Mouse (Mus musculus) layer of hippocampus, postnatal 14 days (tissue): ENCODE measurements around the gene Mmp10. TPM values are rescaled to one million over a fixed set of nuclear protein-coding genes. Genes with fewer than 3 reads are reported as not detected.

Experiments used
- total RNA-seq, 2 experiments: library from RNA; stranded (reverse); gene quantifications; 2 replicates each; pipeline ENCODE4 v1.2.3; 2021

The Mmp10 gene
- total RNA-seq, 2 experiments from 2014 or later: not detected

Other genes with a start within 250 kb of the Mmp10 start
- gene Mmp13, start 229.8 kb upstream of the Mmp10 start, total RNA-seq: not detected
- gene Mmp12, start 158.0 kb upstream of the Mmp10 start, total RNA-seq: not detected
- not detected for gene Mmp1b, start 114.3 kb upstream of the Mmp10 start, total RNA-seq
- not detected for gene Mmp3, start 56.5 kb upstream of the Mmp10 start, total RNA-seq
- gene Mmp8, start 56.1 kb downstream of the Mmp10 start, total RNA-seq: not detected
- not detected for gene Mmp27, start 69.0 kb downstream of the Mmp10 start, total RNA-seq
- not detected for gene Mmp20, start 125.9 kb downstream of the Mmp10 start, total RNA-seq
- not detected for gene Mmp7, start 189.7 kb downstream of the Mmp10 start, total RNA-seq